Mouse (Mus musculus) spleen, adult 2 months (tissue): ENCODE results near the gene Rnf145.

Experiments
- CTCF ChIP-seq: fragments of 200-500 bp; IDR thresholded peaks from 2 replicates; pipeline ENCODE4 v1.5.1; 2011; ENCODE audit warnings: mild to moderate bottlenecking, inconsistent platforms; ENCODE audit not compliant: insufficient read depth, insufficient read length, insufficient replicate concordance; ENCODE audit errors: extremely low read depth
- POLR2A ChIP-seq: fragments of 200-500 bp; IDR thresholded peaks from 2 replicates; pipeline ENCODE4 v1.6.1; 2011; ENCODE audit warnings: low read depth, low read length, inconsistent platforms

DNA sequence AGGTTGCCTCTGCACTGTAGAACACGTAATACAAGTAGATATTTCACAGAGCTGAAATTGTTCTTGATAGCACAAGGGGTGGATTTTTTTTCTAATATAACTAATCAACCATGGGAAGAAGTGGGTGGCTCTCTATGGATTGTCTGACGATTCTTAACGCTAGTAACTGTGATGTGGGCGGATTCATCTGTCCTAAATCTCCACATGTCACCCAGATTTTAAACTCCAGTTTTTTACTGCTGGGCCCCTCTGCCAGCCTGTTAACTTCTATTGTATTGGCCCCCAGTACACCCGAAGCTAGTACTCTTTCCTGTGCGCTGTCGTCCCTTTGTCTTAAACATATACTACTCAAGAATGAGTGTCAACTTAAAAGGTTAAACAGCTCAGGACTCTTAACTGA is 8.4 kb upstream of the Rnf145 start:
- no peak for TF ChIP-seq CTCF
- TF ChIP-seq POLR2A: no peak
